Mouse (Mus musculus) thymus, postnatal 25 days (tissue): ENCODE results near the gene Fam118a.
A peak's percentile ranks its signal among the peaks of the same experiment; 100 is the strongest.
"Not testable (repeated sequence)": the region's sequence is repeated elsewhere in the genome, so short reads cannot be mapped to it uniquely, and the experiment has no call there.

ENCODE experiments used
- DNase-seq: peaks from one replicate; pipeline ENCODE4 v3.0.0; 2022

Gene Fam118a

GRCm38 (mm10) chr15:85015771-85016170 is 13.0 kb upstream of the Fam118a start:
- DNase-seq: no peak

- DNase-seq: peak; percentile 44
Observed at GRCm38 (mm10) chr15:85016951-85017664, 11.6 kb upstream of the Fam118a start, which contains the start of gene Upk3a. TSS of gene Upk3a (plus strand) at chr15:85017141.

GRCm38 (mm10) chr15:85022211-85022610 is 6.5 kb upstream of the Fam118a start:
- no peak for DNase-seq

- no peak for DNase-seq
Observed at GRCm38 (mm10) chr15:85026197-85026596, 2.6 kb upstream of the Fam118a start.

- no peak for DNase-seq
Observed at GRCm38 (mm10) chr15:85027740-85028139, 1.0 kb upstream of the Fam118a start.

GRCm38 (mm10) chr15:85030643-85031042 is 1.9 kb downstream of the Fam118a start:
- DNase-seq: not testable (repeated sequence)

- DNase-seq: no peak
Observed at GRCm38 (mm10) chr15:85031866-85032265, 3.1 kb downstream of the Fam118a start.

GRCm38 (mm10) chr15:85033916-85034315 is 5.2 kb downstream of the Fam118a start:
- DNase-seq: not testable (repeated sequence)

- DNase-seq: peak; percentile 98
Observed at GRCm38 (mm10) chr15:85036566-85037342, 8.0 kb downstream of the Fam118a start.

- DNase-seq: no peak
Observed at GRCm38 (mm10) chr15:85037343-85037690, 8.6 kb downstream of the Fam118a start.

- no peak for DNase-seq
Observed at GRCm38 (mm10) chr15:85041546-85042225, 12.9 kb downstream of the Fam118a start.

- DNase-seq: peak; percentile 64
Observed at GRCm38 (mm10) chr15:85042361-85042954, 13.7 kb downstream of the Fam118a start.

GRCm38 (mm10) chr15:85043116-85043515 is 14.4 kb downstream of the Fam118a start:
- peak; percentile 15 for DNase-seq

- no peak for DNase-seq
Observed at GRCm38 (mm10) chr15:85043761-85044160, 15.0 kb downstream of the Fam118a start.

- no peak for DNase-seq
Observed at GRCm38 (mm10) chr15:85046230-85046950, 17.6 kb downstream of the Fam118a start.

- no peak for DNase-seq
Observed at GRCm38 (mm10) chr15:85047865-85048264, 19.1 kb downstream of the Fam118a start.

- DNase-seq: no peak
Observed at GRCm38 (mm10) chr15:85049758-85050157, 21.0 kb downstream of the Fam118a start.

- DNase-seq: no peak
Observed at GRCm38 (mm10) chr15:85054098-85054497, 25.4 kb downstream of the Fam118a start.

- no peak for DNase-seq
Observed at GRCm38 (mm10) chr15:85055186-85055585, 26.4 kb downstream of the Fam118a start.

GRCm38 (mm10) chr15:85063421-85063820 is 34.7 kb downstream of the Fam118a start:
- DNase-seq: no peak

- peak; percentile 39 for DNase-seq
Observed at GRCm38 (mm10) chr15:85070561-85070960, 41.8 kb downstream of the Fam118a start.

- DNase-seq: no peak
Observed at GRCm38 (mm10) chr15:85072651-85073050, 43.9 kb downstream of the Fam118a start.
